Mouse (Mus musculus) left cerebral cortex, adult 2 months (tissue): ENCODE measurements around the gene Duoxa2. TPM values are rescaled to one million over a fixed set of nuclear protein-coding genes. Genes with fewer than 3 reads are reported as not detected.
"Not testable (repeated sequence)": the region's sequence is repeated elsewhere in the genome, so short reads cannot be mapped to it uniquely, and the experiment has no call there.

Source experiments
- DNase-seq, 2 experiments: peaks; one replicate each; pipeline ENCODE4 v3.0.0; 2021 to 2022; ENCODE audit warnings: low spot score in 2 of 2, mixed read lengths in 1 of 2; ENCODE audit errors: extremely low spot score in 1 of 2
- H3K27ac ChIP-seq: fragments of 200-600 bp; 2 replicates; pipeline ENCODE4 v1.8.1; 2022
- H3K4me3 ChIP-seq: fragments of 200-600 bp; 2 replicates; pipeline ENCODE4 v1.8.1; 2022
- CTCF ChIP-seq: fragments of 200-600 bp; IDR thresholded peaks from 2 replicates; pipeline ENCODE4 v1.8.1; 2022; ENCODE audit warnings: antibody characterized with exemption, mild to moderate bottlenecking, moderate library complexity
- intact Hi-C: fragments of 180-260 bp; cut with DNase I; formaldehyde crosslinking; loops from one replicate; pipeline ENCODE4 v1.15.1; 2025
- total RNA-seq, 2 experiments: library from RNA; stranded (reverse); gene quantifications; 2 replicates each; pipeline ENCODE4 v1.2.3; 2021

Gene Duoxa2
- total RNA-seq, 2 experiments from 2014 or later, result not detected

GRCm38 (mm10) chr2:122345106-122345893 lies 46.6 kb downstream of the Duoxa2 start:
- peak; percentile 15 for TF ChIP-seq CTCF
- intact Hi-C loops, result no loop called here
- DNase-seq, result no peak
- no peak overlapping the region for H3K4me3 ChIP-seq
- H3K27ac ChIP-seq, result no peak overlapping the region

- H3K27ac ChIP-seq, DNase-seq, intact Hi-C loops, H3K4me3 ChIP-seq: not testable (repeated sequence)
These were observed 47.5 kb downstream of the Duoxa2 start for GRCm38 (mm10) chr2:122346164-122346563.

GRCm38 (mm10) chr2:122347257-122347656 lies 48.6 kb downstream of the Duoxa2 start:
- intact Hi-C loops, result no loop called here
- Histone ChIP-seq H3K27ac (no peak overlapping the region), H3K4me3 (no peak overlapping the region)
- DNase-seq, result no peak
- no peak for TF ChIP-seq CTCF

GRCm38 (mm10) chr2:122348531-122349131 lies 49.9 kb downstream of the Duoxa2 start:
- intact Hi-C loops, result loop anchor here (1.0 to 2.0 kb wide), 3 partner anchors 20 to 282 kb away; partner anchors contain the start of gene Shf
- peak overlapping the region; percentile 90 for H3K4me3 ChIP-seq
- peak overlapping the region; percentile 97 for H3K27ac ChIP-seq

GRCm38 (mm10) chr2:122349136-122349785 lies 50.6 kb downstream of the Duoxa2 start:
- intact Hi-C loops, result loop anchor here (2.0 kb wide), 1 partner anchor 20 kb away; the partner anchor contains the start of gene Shf
- Histone ChIP-seq H3K4me3 (peak overlapping the region; percentile 90), H3K27ac (peak overlapping the region; percentile 97)
- DNase-seq, result peak in 1 of 2 experiments; percentile 33
- TF ChIP-seq CTCF, result no peak

More at GRCm38 (mm10) chr2:122348531-122349131, 49.9 kb downstream of the Duoxa2 start:
- DNase-seq, result peak; percentile 87 to 91
- peak; percentile 85 for TF ChIP-seq CTCF

- H3K27ac ChIP-seq, result peak overlapping the region; percentile 24
- peak; percentile 53 to 77 for DNase-seq
- intact Hi-C loops, result no loop called here
- TF ChIP-seq CTCF, result no peak
- no peak overlapping the region for H3K4me3 ChIP-seq
These were observed 52.6 kb downstream of the Duoxa2 start for GRCm38 (mm10) chr2:122351156-122351930.

- TF ChIP-seq CTCF, result no peak
- Histone ChIP-seq H3K4me3 (no peak overlapping the region), H3K27ac (peak overlapping the region; percentile 24)
- intact Hi-C loops, result no loop called here
- peak; percentile 43 to 48 for DNase-seq
These were observed 53.2 kb downstream of the Duoxa2 start for GRCm38 (mm10) chr2:122351931-122352329.

Other genes with a start within 250 kb of the Duoxa2 start
- gene Spg11, start 180.5 kb upstream of the Duoxa2 start, total RNA-seq, result 10 to 100 TPM; 15.5 to 16.2 TPM
- gene B2m, start 151.2 kb upstream of the Duoxa2 start, total RNA-seq, result 100 to 1,000 TPM; 108 to 118 TPM
- gene Trim69, start 138.2 kb upstream of the Duoxa2 start, total RNA-seq, result not detected
- gene Patl2, start 112.7 kb upstream of the Duoxa2 start, total RNA-seq, result not detected
- not detected for gene Terb2, start 112.6 kb upstream of the Duoxa2 start, total RNA-seq
- 10 to 100 TPM; 15.2 to 18.5 TPM for gene Sord, start 64.2 kb upstream of the Duoxa2 start, total RNA-seq
- not detected for gene Duox2, start 451 bp upstream of the Duoxa2 start, total RNA-seq
- not detected for gene Duoxa1, start 14.8 kb downstream of the Duoxa2 start, total RNA-seq
- gene Duox1, start 16.8 kb downstream of the Duoxa2 start, total RNA-seq, result not detected
- gene Shf, start 70.3 kb downstream of the Duoxa2 start, total RNA-seq, result 10 to 100 TPM; 70.3 to 78.4 TPM
- under 1 TPM in 1 of 2 experiments, not detected in 1; 0.12 TPM for gene Slc28a2, start 127.6 kb downstream of the Duoxa2 start, total RNA-seq
- not detected for gene Gm14085, start 186.0 kb downstream of the Duoxa2 start, total RNA-seq